Mouse (Mus musculus): Measurements from ENCODE around the gene Scgb1b17.
"Not testable (repeated sequence)": the region's sequence is repeated elsewhere in the genome, so short reads cannot be mapped to it uniquely, and the experiment has no call there.

Gene Scgb1b17

GRCm38 (mm10) chr7:33063149-33063548 lies at the start of gene Scgb1b17:
Gene Scgb1b17 (plus strand): TSS chr7:33063449.
- not testable (repeated sequence) for DNase-seq (ENCODE audit: low spot score)

DNA sequence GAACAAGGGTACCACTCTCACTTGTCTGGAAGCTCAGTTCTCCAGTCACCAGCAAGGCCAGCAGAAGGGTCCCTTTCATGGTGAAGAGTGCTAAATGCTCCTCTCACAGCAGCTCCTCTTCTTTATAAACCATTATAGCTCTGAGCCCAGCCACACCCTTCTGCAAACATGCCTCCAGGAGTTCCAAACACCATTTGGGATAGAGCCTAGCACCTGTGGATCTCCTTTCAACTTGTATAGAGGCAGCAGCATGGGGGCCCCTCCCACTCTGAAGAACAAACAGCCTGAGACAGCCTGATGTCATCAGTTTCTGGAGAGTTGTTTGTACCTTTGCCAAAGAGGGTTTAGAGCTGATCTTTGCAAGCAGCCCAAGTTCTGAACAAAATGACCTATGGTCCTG lies 6.8 kb upstream of the Scgb1b17 start, which contains the start of gene Scgb2b17:
Gene Scgb2b17, minus strand, starts transcription at position 101 of the 400 bp plus-strand sequence.
- not testable (repeated sequence) for DNase-seq (ENCODE audit: low spot score)

Data from layer of hippocampus, adult 9-10 months (tissue).